Mouse (Mus musculus): Measurements from ENCODE around the gene Tmem8b.

The Tmem8b gene

GRCm38 (mm10) chr4:43724764-43725163 lies 56.0 kb downstream of the Tmem8b start:
- DNase-seq: no peak

- no peak for DNase-seq
Observed at GRCm38 (mm10) chr4:43726228-43726993, 57.6 kb downstream of the Tmem8b start.

GRCm38 (mm10) chr4:43726995-43727394 lies 58.2 kb downstream of the Tmem8b start, which contains the start of gene Hrct1:
Hrct1 (plus strand) TSS chr4:43727188.
- no peak for DNase-seq

GRCm38 (mm10) chr4:43727718-43728575 lies 59.2 kb downstream of the Tmem8b start:
- DNase-seq: no peak

DNA sequence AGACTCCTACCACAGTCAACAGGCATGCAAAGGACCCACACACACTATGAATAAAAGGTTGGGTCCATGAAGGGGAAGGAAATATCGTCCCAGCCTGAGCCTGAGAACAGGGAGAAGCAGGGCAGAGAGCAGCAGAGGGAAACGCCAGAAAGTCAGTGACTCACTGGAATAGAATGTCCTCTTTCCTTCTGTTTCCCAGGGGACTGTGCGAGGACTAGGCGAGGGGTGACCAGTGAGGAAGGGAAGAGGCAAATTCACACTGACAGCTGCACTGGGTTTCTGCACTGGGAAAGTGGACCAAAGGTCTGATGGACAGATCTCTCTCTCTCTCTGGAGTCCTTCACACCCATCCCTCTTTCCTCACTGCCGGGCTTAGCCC lies 59.8 kb downstream of the Tmem8b start:
- no peak for DNase-seq

DNA sequence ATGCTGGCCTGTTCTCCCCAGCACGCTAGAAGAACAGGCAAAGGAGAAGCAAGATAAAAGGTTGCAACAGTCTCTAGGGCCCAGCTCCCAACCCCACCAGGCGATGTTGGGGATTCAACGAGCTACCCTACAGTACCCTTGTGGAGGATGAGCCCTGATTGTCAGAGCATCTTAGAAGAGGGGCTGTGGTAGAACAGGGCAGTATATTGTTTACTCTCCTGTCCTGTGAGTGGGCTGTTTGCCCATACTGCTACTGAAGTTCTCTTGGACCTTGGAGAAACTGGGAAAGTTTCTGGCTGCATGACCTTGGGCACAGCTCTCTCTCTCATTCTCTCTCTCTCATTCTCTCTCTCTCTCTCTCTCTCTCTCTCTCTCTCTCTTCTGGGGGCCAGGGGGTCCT lies 60.4 kb downstream of the Tmem8b start:
- DNase-seq: no peak

GRCm38 (mm10) chr4:43729794-43730550 lies 61.2 kb downstream of the Tmem8b start, which contains the start of gene Spaar:
Spaar (plus strand) TSS chr4:43730034.
- DNase-seq: no peak

GRCm38 (mm10) chr4:43730750-43731297 lies 62.1 kb downstream of the Tmem8b start:
- no peak for DNase-seq

- no peak for DNase-seq
Observed at GRCm38 (mm10) chr4:43732171-43732570, 63.4 kb downstream of the Tmem8b start.

DNA sequence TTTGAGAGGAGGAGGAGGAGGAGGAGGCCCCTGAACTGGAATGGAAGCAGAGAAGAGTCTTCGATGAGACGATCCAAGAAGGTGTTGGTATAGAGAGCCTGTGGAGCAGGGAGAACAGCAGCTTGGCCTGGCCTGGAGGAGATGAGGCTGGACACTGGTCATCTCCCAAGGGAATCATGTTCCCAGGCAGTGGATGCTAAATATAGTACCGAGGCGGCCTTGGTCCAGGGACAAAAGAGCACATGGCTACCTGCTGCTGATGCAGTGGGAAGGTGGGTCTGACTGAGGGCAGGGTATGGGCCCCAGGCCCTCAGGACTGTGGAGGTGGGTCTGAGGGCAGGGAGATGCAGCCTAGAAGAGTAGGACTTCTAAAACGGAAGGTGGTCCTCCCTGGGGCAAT lies 64.4 kb downstream of the Tmem8b start:
- no peak for DNase-seq

DNA sequence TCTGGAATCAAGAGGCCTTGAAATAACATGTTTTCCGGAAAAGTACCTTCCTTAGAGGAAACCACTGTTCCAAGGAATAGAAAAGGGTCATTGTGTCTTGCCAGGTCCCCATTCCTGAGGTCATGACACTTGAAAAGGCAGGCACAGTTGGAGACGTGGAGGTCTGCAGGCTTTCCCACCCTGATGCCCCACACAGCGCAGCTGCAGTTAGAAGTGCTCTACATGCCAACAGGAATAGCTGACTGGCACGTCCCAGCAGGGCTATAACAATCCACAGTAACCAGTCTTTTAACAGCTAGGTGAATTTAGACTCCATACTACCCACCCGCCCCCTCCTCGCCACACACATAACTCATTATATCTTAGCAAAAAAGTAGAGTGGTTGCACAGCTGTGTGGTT lies 68.4 kb downstream of the Tmem8b start:
- no peak for DNase-seq

DNA sequence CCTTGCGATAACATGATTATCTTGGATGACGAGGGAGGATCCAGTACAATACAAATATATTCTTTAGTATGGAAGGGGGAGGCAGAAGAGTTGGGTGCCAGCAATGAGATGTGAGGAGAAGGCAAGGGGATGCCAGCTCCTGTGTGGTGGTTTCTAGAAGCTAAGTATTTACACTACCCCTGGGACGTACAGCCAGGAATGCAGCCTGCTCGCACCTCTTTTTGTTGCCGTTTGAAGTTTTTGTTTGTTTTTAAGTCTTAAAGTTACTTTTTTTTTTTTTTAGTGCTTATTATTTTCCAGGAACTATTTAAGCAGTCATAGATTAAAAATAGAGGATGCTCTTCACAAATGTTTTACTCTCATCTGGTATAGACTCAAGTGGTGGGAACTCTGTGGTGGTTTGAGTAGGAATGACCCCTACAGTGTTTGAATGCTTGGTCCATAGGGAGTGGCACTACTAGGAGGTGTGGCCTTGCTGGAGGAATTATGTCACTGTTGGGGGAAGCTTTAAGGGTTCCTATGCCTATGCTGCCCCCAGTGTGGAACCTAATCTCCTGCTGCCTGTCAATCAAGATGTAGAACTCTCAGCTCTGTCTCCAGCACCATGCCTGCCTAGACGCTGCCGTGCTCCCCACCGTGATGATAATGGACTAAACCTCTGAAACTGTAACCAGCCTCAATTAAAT lies 70.4 kb downstream of the Tmem8b start:
- no peak for DNase-seq

DNA sequence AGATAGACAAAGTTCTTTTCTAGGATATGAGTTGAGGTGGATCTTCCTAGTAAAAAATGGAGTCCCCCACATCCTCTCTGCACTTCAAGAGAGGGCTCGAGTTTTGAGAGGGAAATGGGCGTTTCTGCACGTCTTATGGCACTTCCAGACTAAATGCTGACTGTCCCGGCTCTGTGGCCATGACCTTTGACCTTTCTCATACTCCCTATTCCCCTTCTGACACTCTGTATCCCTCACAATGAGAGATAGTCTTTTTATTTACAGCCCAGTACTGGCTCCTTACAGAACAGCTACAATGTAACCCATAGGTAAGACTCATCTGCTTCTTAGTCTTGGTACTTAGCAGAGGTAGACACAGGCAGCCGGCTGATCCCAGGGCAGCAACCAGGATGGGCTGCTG lies 72.8 kb downstream of the Tmem8b start:
- DNase-seq: no peak
